Mouse (Mus musculus): ENCODE results near the gene Fancd2os.

DNA sequence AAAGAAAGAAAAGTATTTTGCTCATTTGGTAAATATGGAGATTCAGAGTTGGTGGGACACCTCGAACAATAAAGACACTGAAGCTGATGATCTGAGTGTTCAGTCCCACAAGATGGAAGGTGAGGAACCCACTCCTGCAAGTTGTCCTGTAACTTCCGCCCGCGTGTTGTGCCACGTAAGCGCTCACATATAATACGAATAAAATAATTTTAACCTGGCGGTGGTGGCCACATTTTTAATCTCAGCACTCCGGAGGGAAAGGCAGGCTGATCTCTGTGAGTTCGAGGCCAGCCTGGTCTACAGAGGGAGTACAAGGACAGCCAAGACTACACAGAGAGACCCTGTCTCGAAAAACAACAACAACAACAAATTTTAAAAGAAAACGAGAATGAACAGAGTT, 3.5 kb upstream of the Fancd2os start:
- TF ChIP-seq CTCF (conservative IDR thresholded peaks at IDR 0.05; ENCODE audit: low read length) (no peak), NANOG (IDR thresholded peaks at IDR 0.05; ENCODE audit: borderline replicate concordance, low read length) (no peak)

Measured in E14TG2a.4 (cell line).